Comparison of ENCODE assay signal across 8 mouse cellular contexts in genomic region chr12:99966881-99967363, GRCm38 (mm10). TPM values are rescaled to one million over a fixed set of nuclear protein-coding genes. Genes with fewer than 3 reads are reported as not detected.
A peak's percentile ranks its signal among the peaks of the same experiment; 100 is the strongest.
DNase-seq lines count a peak whose midpoint lies in the region; ATAC-seq and TF ChIP-seq lines count a peak whose summit lies in the region.
"Had no signal": no experiment of that assay in that cellular context is flagged by ENCODE, and none has a peak within 500 bp of the region (broad histone marks: within the 10 kb centered on the region; RNA-seq: fewer than 3 reads in every experiment).

No protein-coding gene starts in this region.

- H3K9me3 ChIP-seq in forebrain, embryonic 13.5 days (replicated peaks): no peaks in the 10 kb centered on the region
- no peaks in the 10 kb centered on the region for H3K9me3 ChIP-seq in limb, embryonic 14.5 days (ENCODE audit: control insufficient read depth, low read length)

- peaks cover 33% of the 10 kb centered on the region for H3K4me1 ChIP-seq in forebrain, embryonic 13.5 days
- H3K4me1 ChIP-seq in limb, embryonic 14.5 days (ENCODE audit: control insufficient read depth, insufficient read depth, low read length): peaks cover 11% of the 10 kb centered on the region; the same call in 1 of the 2 replicates
- H3K4me1 ChIP-seq in kidney, adult 2 months (ENCODE audit: control insufficient read depth, insufficient read depth, low read length): 0 out of 2 replicates have a peak, but pooled peaks cover 4% of the 10 kb centered on the region

- no peaks in the 10 kb centered on the region for H3K36me3 ChIP-seq in forebrain, embryonic 13.5 days (ENCODE audit: poor library complexity, severe bottlenecking)
- H3K36me3 ChIP-seq in limb, embryonic 14.5 days (ENCODE audit: control insufficient read depth, insufficient read depth, low read length): no peaks in the 10 kb centered on the region
- H3K36me3 ChIP-seq in kidney, adult 2 months (ENCODE audit: control insufficient read depth, insufficient read depth, low read length): no peaks in the 10 kb centered on the region

- ATAC-seq in forebrain, embryonic 13.5 days: no peak
- no peak for ATAC-seq in limb, embryonic 14.5 days (ENCODE audit: low FRiP score, low read depth)

- no peak overlapping the region for H3K4me3 ChIP-seq in forebrain, embryonic 13.5 days
- H3K4me3 ChIP-seq in limb, embryonic 14.5 days (replicated peaks; ENCODE audit: low read length): peak overlapping the region; percentile 11; the same call in 1 of the 2 replicates
- no peak overlapping the region for H3K4me3 ChIP-seq in kidney, adult 2 months (ENCODE audit: insufficient read depth, low read depth, low read length)

- TF ChIP-seq CTCF in kidney, adult 2 months (conservative IDR thresholded peaks at IDR 0.05; ENCODE audit: insufficient read depth, insufficient read length, low read depth, low read length): no peak

- WGBS in forebrain, embryonic 13.5 days: 6% methylated on average over 12 of the region's 12 CpGs
- WGBS in limb, embryonic 14.5 days: 9% methylated on average over 12 of the region's 12 CpGs
- 17% methylated on average over 12 of the region's 12 CpGs for WGBS in kidney, adult 2 months

- H3K27me3 ChIP-seq in forebrain, embryonic 13.5 days: peaks cover 70% of the 10 kb centered on the region
- peaks cover 55% of the 10 kb centered on the region for H3K27me3 ChIP-seq in limb, embryonic 14.5 days (ENCODE audit: control insufficient read depth, insufficient read depth, low read length)
- H3K27me3 ChIP-seq in kidney, adult 2 months (replicated peaks; ENCODE audit: control insufficient read depth, insufficient read depth, low read length): no peaks in the 10 kb centered on the region; the same call in 1 of the 2 replicates

- H3K27ac ChIP-seq in forebrain, embryonic 13.5 days: no peak overlapping the region
- H3K27ac ChIP-seq in limb, embryonic 14.5 days (replicated peaks; ENCODE audit: low read depth, low read length): no peak overlapping the region
- no peak overlapping the region for H3K27ac ChIP-seq in kidney, adult 2 months (ENCODE audit: insufficient read depth, low read depth, low read length)
- H3K27ac ChIP-seq: liver, embryonic 14.5 days had no signal

- no peak overlapping the region for H3K9ac ChIP-seq in forebrain, embryonic 13.5 days
- no peak overlapping the region for H3K9ac ChIP-seq in limb, embryonic 14.5 days (ENCODE audit: low read depth, low read length, severe bottlenecking)
- H3K9ac ChIP-seq: liver, embryonic 14.5 days had no signal

- no peak for TF ChIP-seq POLR2A in limb, embryonic 14.5 days (IDR thresholded peaks at IDR 0.05; ENCODE audit: borderline replicate concordance, extremely low read depth, insufficient read depth, insufficient read length)
- no peak for TF ChIP-seq POLR2A in kidney, adult 2 months (IDR thresholded peaks at IDR 0.05; ENCODE audit: low read depth, low read length)

- DNase-seq in right cerebral cortex, adult 18-20 months: peak; percentile 38
- no peak for DNase-seq in right cerebral cortex, postnatal 36 days (ENCODE audit: low spot score in 2 of 2)
- DNase-seq in limb, embryonic 14.5 days (ENCODE audit: low spot score): no peak
- peak; percentile 57 for DNase-seq in retina, postnatal 1 day
- DNase-seq in ovary, postnatal 36 days (ENCODE audit: low spot score): no peak
- no peak for DNase-seq in kidney, adult 2 months

- peak overlapping the region; percentile 98 for H3K4me2 ChIP-seq in forebrain, embryonic 13.5 days
- no peak overlapping the region for H3K4me2 ChIP-seq in limb, embryonic 14.5 days (replicated peaks; ENCODE audit: low read depth, low read length, severe bottlenecking)

RNA-seq across cellular contexts. Expression of gene Kcnk13, which starts 2.6 kb away (rescaled TPM):
- polyA plus RNA-seq in forebrain, embryonic 13.5 days (2015; fragmentation: Nextera tagmentation; extraction: Ambion mirVana): 0.49 and 0.88 TPM in 2 replicates
- polyA plus RNA-seq in limb, embryonic 14.5 days (2012; rRNA removed): 1.6 and 1.7 TPM in 2 replicates
- polyA plus RNA-seq in limb, embryonic 14.5 days (2014; fragmentation: Nextera tagmentation; extraction: Ambion mirVana): 2.4 and 2.6 TPM in 2 replicates
- 0.07 and 0.50 TPM in 2 replicates for polyA plus RNA-seq in kidney, adult 2 months (2012; rRNA removed)

Comparison
In these comparisons a context has a peak if more than half of its experiments do, and no peak if none do; other contexts are left out.
1. DNase-seq: peak in right cerebral cortex, adult 18-20 months (single experiment) and retina, postnatal 1 day (single experiment); none in right cerebral cortex, postnatal 36 days (0 of 2), limb, embryonic 14.5 days (single experiment), ovary, postnatal 36 days (single experiment) and kidney, adult 2 months (single experiment).